Mouse (Mus musculus): Measurements from ENCODE around the gene Gm21704. TPM values are rescaled to one million over a fixed set of nuclear protein-coding genes. Genes with fewer than 3 reads are reported as not detected.
"Not testable (repeated sequence)": the region's sequence is repeated elsewhere in the genome, so short reads cannot be mapped to it uniquely, and the experiment has no call there.

Gene Gm21704
- polyA plus RNA-seq (2015; fragmentation: Nextera tagmentation; extraction: Ambion mirVana), result not detected in 2 replicates

DNA sequence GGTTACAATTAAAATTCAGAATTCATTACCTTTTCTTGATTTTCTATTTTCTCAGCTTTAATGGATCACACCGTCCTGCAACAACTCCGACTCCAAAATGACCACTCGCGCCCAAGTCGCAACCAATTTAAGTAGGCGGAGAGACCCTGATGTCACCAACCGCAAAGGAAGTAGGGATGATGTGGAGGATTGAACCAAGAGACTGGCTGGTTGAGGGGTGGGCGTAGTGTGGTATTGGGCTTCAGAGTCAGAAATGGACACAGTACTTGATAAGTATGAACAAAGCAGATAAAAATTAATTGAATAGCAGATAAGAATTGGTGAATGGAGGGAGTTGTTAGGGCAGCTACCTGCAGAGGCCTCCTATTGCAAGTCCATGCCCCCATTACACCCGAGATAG is at the start of gene Gm21704, which contains the start of gene Gm21708:
Gene Gm21704 (minus strand): TSS at position 101 of the 400 bp plus-strand sequence.
Gene Gm21708 (minus strand): TSS at position 101 of the 400 bp plus-strand sequence.
- not testable (repeated sequence) for H3K4me3 ChIP-seq; H3K9me3 ChIP-seq; H3K4me1 ChIP-seq; H3K9ac ChIP-seq; H3K27ac ChIP-seq; H3K27me3 ChIP-seq; H3K36me3 ChIP-seq; ATAC-seq (ENCODE audit: insufficient number of reproducible peaks, insufficient read depth, low FRiP score, low TSS enrichment, low read depth); H3K4me2 ChIP-seq
- WGBS, result no CpG with 5 or more reads among the region's 9 CpGs

DNA sequence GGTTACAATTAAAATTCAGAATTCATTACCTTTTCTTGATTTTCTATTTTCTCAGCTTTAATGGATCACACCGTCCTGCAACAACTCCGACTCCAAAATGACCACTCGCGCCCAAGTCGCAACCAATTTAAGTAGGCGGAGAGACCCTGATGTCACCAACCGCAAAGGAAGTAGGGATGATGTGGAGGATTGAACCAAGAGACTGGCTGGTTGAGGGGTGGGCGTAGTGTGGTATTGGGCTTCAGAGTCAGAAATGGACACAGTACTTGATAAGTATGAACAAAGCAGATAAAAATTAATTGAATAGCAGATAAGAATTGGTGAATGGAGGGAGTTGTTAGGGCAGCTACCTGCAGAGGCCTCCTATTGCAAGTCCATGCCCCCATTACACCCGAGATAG is 64.7 kb downstream of the Gm21704 start, which contains the start of gene Gm21693:
Gene Gm21693 (minus strand): TSS at position 101 of the 400 bp plus-strand sequence.
- not testable (repeated sequence) for H3K4me1 ChIP-seq; ATAC-seq (ENCODE audit: insufficient number of reproducible peaks, insufficient read depth, low FRiP score, low TSS enrichment, low read depth); H3K36me3 ChIP-seq; H3K27ac ChIP-seq; H3K4me3 ChIP-seq; H3K4me2 ChIP-seq; H3K27me3 ChIP-seq; H3K9ac ChIP-seq; H3K9me3 ChIP-seq
- no CpG with 5 or more reads among the region's 9 CpGs for WGBS

DNA sequence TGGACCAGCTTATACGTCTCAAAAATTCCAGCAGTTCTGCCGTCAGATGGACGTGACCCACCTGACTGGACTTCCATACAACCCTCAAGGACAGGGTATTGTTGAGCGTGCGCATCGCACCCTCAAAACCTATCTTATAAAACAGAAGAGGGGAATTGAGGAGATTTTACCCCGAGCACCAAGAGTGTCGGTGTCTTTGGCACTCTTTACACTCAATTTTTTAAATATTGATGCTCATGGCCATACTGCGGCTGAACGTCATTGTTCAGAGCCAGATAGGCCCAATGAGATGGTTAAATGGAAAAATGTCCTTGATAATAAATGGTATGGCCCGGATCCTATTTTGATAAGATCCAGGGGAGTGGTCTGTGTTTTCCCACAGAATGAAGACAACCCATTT is 69.3 kb downstream of the Gm21704 start:
- not testable (repeated sequence) for ATAC-seq (ENCODE audit: insufficient number of reproducible peaks, insufficient read depth, low FRiP score, low TSS enrichment, low read depth); H3K9me3 ChIP-seq; H3K4me1 ChIP-seq; H3K27ac ChIP-seq; H3K4me3 ChIP-seq; H3K4me2 ChIP-seq; H3K27me3 ChIP-seq; H3K9ac ChIP-seq; H3K36me3 ChIP-seq
- no CpG with 5 or more reads among the region's 11 CpGs for WGBS

Other genes starting within 250 kb of the Gm21704 start
- not detected in 2 replicates for gene Gm21677, start 103.7 kb downstream of the Gm21704 start, polyA plus RNA-seq (2015; fragmentation: Nextera tagmentation; extraction: Ambion mirVana)
- not detected in 2 replicates for gene Gm21693, start 64.8 kb downstream of the Gm21704 start, polyA plus RNA-seq (2015; fragmentation: Nextera tagmentation; extraction: Ambion mirVana)
- gene Gm21708, start within 50 bp of the Gm21704 start, polyA plus RNA-seq (2015; fragmentation: Nextera tagmentation; extraction: Ambion mirVana), result not detected in 2 replicates